Mouse (Mus musculus) embryonic facial prominence, embryonic 13.5 days (tissue): ENCODE data around the gene Tenm3. TPM values are rescaled to one million over a fixed set of nuclear protein-coding genes. Genes with fewer than 3 reads are reported as not detected.
A peak's percentile ranks its signal among the peaks of the same experiment; 100 is the strongest.

Experiments used
- ATAC-seq: fragments of 200-750 bp; cut with Nextera tagmentation; 2 replicates; pipeline ENCODE4 v1.8.0; 2017; ENCODE audit warnings: low read depth; ENCODE audit not compliant: insufficient number of reproducible peaks, insufficient read depth, low FRiP score, low TSS enrichment
- H3K27ac ChIP-seq: fragments of 300-500 bp; sonication (generic); 2 replicates; pipeline ENCODE4 v1.5.1; 2015; ENCODE audit warnings: moderate library complexity, mild to moderate bottlenecking, inconsistent platforms
- H3K27me3 ChIP-seq: fragments of 300-500 bp; sonication (generic); 2 replicates; pipeline ENCODE4 v1.6.1; 2015; ENCODE audit warnings: mild to moderate bottlenecking, inconsistent platforms
- H3K36me3 ChIP-seq: fragments of 300-500 bp; sonication (generic); 2 replicates; pipeline ENCODE4 v1.6.1; 2015; ENCODE audit warnings: mild to moderate bottlenecking, inconsistent platforms
- H3K4me1 ChIP-seq: fragments of 300-500 bp; sonication (generic); 2 replicates; pipeline ENCODE4 v1.6.1; 2015; ENCODE audit warnings: inconsistent platforms
- H3K4me2 ChIP-seq: fragments of 300-500 bp; sonication (generic); 2 replicates; pipeline ENCODE4 v1.6.1; 2015; ENCODE audit warnings: moderate library complexity, mild to moderate bottlenecking, inconsistent platforms
- H3K4me3 ChIP-seq: fragments of 300-500 bp; sonication (generic); 2 replicates; pipeline ENCODE4 v1.5.1; 2015; ENCODE audit warnings: mild to moderate bottlenecking, inconsistent platforms
- H3K9ac ChIP-seq: fragments of 300-500 bp; sonication (generic); 2 replicates; pipeline ENCODE4 v1.6.1; 2015; ENCODE audit warnings: mild to moderate bottlenecking, inconsistent platforms
- H3K9me3 ChIP-seq: fragments of 300-500 bp; sonication (generic); 2 replicates; pipeline ENCODE4 v1.6.1; 2016; ENCODE audit warnings: inconsistent platforms
- WGBS: fragments of 180-500 bp; shearing (Covaris S2); methylation state at CpG from one replicate; pipeline ENCODE4 v1.1.7; 2015; ENCODE audit warnings: mixed read lengths; 5-methylcytosine and 5-hydroxymethylcytosine counted together
- polyA plus RNA-seq: library from polyadenylated mRNA; unstranded; fragments of >200 nt; fragmentation: Nextera tagmentation; extraction: Ambion mirVana; gene quantifications from 2 replicates; pipeline ENCODE4 v1.2.1, GENCODE M21; 2015

The Tenm3 gene
- polyA plus RNA-seq, 1 experiment from 2014 or later, result 53.7 TPM

DNA sequence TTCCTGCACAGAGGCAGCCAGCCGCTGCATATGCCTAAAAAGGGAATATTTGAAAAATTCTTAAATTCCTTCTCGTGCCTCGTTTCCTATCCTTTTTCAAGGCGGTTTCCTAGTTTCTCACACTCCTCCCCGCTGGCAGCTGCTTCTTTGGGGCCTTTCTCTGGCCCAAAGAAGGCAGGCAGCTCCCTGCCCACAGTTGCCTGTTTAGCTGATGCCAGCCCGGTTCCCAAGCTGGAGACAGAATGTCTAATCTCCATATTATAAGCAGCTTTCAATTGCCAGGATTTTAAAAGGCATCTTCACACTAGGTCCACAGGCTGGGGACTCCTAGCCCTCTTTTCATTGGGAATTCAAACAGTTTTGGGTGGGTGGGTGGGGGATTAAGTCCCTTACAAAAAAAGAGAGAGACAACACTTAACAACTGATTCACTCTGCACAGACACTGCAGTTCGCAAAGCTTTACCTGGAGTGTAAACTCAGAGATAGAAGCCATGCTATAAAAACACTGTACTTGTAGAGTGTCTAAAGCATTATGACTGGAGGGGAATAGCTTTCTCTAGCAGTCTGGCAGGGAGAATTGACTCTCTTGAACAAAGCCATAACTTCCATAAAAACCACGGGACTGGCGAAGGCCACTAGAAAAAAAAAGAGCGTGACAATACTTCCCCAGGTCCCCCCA, 275.7 kb downstream of the Tenm3 start:
- peaks cover 40% of the 10 kb centered on the region for H3K4me1 ChIP-seq
- H3K36me3 ChIP-seq, result no peaks in the 10 kb centered on the region
- WGBS, result 30% methylated on average over 10 of the region's 10 CpGs
- peak overlapping the region; percentile 78 for H3K27ac ChIP-seq
- no peak overlapping the region for H3K4me3 ChIP-seq
- H3K9ac ChIP-seq, result 0 out of 2 replicates have a peak overlapping the region, but pooled peaks have one; percentile 21
- H3K4me2 ChIP-seq, result peak overlapping the region; percentile 26
- H3K27me3 ChIP-seq, result no peaks in the 10 kb centered on the region
- no peak for ATAC-seq
- H3K9me3 ChIP-seq, result no peaks in the 10 kb centered on the region

DNA sequence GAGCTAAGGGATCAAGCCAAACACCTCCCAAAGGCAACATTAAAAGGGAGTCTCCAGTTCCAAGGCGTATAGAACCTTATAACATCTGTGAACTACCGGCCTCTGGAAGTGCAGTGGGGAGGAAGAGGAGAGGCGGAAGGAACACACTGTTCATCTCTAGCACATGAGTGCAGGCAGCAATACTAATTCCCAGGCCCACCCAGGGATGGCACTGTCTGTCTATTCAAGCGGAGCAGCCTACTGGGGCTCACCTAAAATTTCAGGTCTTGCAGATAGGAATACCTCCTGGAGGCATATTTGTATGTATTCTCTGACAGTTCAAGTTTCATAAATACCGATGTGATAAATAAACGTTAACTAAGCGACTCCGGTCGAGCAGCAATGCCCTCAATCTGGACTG, 283.5 kb downstream of the Tenm3 start:
- Histone ChIP-seq H3K4me3 (no peak overlapping the region), H3K4me1 (0 out of 2 replicates have a peak, but pooled peaks cover 4% of the 10 kb centered on the region), H3K36me3 (no peaks in the 10 kb centered on the region), H3K27ac (no peak overlapping the region), H3K27me3 (no peaks in the 10 kb centered on the region), H3K9ac (no peak overlapping the region), H3K4me2 (no peak overlapping the region), H3K9me3 (no peaks in the 10 kb centered on the region)
- ATAC-seq, result no peak
- 61% methylated on average over 9 of the region's 9 CpGs for WGBS

DNA sequence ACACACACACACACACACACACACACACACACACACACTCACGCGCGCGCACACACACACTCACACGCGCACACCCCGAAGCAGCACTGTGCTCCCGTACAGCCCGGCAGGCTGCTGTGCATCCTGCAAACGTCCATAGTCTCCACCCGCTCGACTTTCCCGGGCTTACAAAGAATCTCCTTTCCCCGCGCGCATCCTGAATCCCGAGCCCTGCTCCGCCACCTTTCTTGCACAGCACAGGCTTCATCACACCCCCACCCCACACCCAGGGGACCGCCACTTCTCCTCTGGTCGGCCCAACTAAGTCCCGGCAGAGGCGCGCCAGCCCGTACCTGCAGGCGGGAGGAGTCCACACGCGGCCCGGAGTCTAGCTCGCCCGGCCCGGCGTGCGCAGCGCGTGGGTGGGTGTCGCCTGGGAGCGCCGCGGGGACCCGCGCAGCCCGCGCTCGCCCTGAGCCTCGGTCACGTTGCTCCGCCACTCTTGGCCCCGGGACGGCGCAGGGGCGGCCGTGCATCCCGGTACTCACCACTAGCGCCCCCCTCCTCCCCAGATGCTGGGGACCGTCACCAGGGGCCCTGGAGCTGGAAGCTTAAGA, 288.1 kb downstream of the Tenm3 start:
- Histone ChIP-seq H3K4me3 (peak overlapping the region; percentile 79), H3K4me2 (peak overlapping the region; percentile 77), H3K27me3 (no peaks in the 10 kb centered on the region), H3K4me1 (peaks cover 10% of the 10 kb centered on the region), H3K36me3 (no peaks in the 10 kb centered on the region), H3K9me3 (no peaks in the 10 kb centered on the region), H3K9ac (peak overlapping the region; percentile 92), H3K27ac (peak overlapping the region; percentile 99)
- under 1% methylated on average over 52 of the region's 55 CpGs for WGBS
- peak; percentile 77 for ATAC-seq

DNA sequence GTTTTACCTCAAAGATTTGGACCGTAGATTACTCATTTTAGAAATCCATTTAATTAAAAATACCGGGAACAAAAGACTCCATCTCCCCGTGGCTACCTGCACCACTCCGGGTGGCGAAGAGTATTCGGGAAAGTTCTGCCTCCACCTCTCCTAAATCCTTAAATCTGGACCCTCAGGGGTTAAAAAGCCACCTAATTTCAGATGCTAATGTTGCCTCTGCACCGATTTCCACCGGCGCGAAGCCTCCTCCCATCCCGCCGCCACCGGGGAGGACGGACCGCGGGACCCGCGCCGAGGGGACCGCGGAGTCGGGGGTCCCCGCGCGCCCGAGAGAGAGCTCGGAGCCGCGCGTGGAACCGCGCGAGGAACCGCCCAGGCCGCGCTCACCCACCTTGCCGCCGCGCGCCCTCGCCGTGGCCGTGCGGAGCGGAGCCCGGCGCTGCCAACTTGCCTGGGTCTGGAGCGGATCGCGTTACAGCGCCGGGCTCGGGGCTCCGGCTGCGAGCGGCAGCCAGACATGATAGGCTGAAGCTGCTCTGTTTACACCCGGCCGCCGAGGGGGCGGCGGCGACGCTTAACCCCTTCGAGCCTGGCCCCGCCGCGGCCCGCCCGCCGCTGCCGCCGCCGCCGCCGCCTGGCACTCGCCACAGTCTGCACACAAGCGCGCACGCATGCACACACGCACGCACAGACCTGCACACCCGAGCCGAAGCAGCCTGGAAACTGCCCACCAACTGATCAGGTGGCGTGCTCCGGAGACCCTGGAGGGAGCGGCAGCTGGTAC, 288.8 kb downstream of the Tenm3 start:
- H3K9me3 ChIP-seq, result no peaks in the 10 kb centered on the region
- H3K4me2 ChIP-seq, result peak overlapping the region; percentile 77
- H3K4me1 ChIP-seq, result peaks cover 17% of the 10 kb centered on the region
- peak; percentile 95 for ATAC-seq
- peak overlapping the region; percentile 92 for H3K9ac ChIP-seq
- WGBS, result under 1% methylated on average over 62 of the region's 86 CpGs
- H3K36me3 ChIP-seq, result no peaks in the 10 kb centered on the region
- no peaks in the 10 kb centered on the region for H3K27me3 ChIP-seq
- peak overlapping the region; percentile 79 for H3K4me3 ChIP-seq
- peak overlapping the region; percentile 99 for H3K27ac ChIP-seq

DNA sequence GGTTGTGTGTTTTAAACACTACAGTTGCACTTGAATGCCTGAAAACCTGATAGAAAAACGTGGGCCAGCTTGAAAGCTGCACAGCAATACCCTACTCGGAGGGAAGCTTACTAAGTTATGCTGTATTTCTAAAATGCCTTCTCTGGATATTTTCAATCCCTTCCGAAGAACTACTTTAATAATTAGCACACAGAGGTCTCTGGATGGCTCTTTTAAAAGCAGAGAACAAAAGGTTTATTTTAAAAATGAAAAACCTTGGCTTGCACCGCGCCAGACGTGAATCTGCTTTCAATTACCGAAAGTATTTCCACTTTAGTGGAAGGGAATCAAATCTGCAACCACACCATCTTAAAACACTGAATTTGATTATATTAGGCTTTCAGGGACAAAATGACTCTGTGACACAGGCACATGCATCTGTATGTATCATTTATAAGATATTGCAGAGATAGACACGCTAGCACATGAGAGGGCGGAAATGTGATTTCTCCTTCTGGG, 289.9 kb downstream of the Tenm3 start:
- Histone ChIP-seq H3K4me2 (peak overlapping the region; percentile 77), H3K27ac (peak overlapping the region; percentile 99)
- ATAC-seq, result no peak

DNA sequence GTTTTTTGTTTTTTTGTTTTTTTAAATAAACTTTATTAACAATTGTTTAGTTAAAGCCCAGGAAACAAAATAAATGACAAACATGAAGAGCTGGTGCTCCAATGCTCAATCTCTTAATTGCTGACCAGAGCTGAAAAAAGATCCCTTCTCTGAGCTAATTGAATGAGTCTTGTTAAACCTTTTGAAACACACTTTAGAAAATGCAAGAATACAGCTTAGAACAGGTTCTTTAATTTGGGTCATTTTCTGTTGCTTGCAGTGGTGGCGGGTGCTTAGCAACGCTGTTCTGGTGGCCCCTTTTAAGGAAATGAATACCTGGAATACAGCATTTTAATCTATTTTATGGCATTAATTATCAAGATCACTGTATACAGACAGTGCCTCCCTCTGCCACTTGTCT, 291.4 kb downstream of the Tenm3 start:
- WGBS, result 22% methylated on average over 2 of the region's 2 CpGs
- Histone ChIP-seq H3K36me3 (peaks cover 3% of the 10 kb centered on the region; the same call in 1 of the 2 replicates), H3K9me3 (no peaks in the 10 kb centered on the region), H3K27me3 (no peaks in the 10 kb centered on the region), H3K27ac (no peak overlapping the region), H3K4me3 (no peak overlapping the region), H3K9ac (no peak overlapping the region), H3K4me1 (peaks cover 24% of the 10 kb centered on the region), H3K4me2 (peak overlapping the region; percentile 77)
- no peak for ATAC-seq

More for the DNA sequence above, 289.9 kb downstream of the Tenm3 start:
- H3K9me3 ChIP-seq, result no peaks in the 10 kb centered on the region
- no peaks in the 10 kb centered on the region for H3K36me3 ChIP-seq
- no peaks in the 10 kb centered on the region for H3K27me3 ChIP-seq
- peaks cover 23% of the 10 kb centered on the region for H3K4me1 ChIP-seq
- H3K9ac ChIP-seq, result peak overlapping the region; percentile 92
- peak overlapping the region; percentile 79 for H3K4me3 ChIP-seq
- under 1% methylated on average over 9 of the region's 9 CpGs for WGBS

DNA sequence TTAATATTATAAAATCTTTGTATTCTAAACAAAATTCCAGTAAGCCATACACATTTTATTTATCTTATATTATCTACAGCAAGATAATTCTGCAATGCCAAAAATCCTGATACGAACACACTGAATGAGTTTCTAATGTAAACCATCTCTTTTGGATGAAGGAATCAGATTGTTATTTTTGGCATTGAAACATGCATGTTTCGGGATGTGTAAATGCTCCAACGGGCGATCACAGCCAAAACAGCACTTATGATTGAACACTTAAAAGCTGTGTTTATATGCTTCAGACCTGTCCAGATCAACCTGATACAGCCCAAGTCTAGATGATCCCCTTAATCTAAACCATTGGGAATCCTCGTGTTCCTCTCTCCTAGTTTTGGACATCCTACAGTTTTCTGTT, 292.4 kb downstream of the Tenm3 start:
- peaks cover 3% of the 10 kb centered on the region; the same call in 1 of the 2 replicates for H3K36me3 ChIP-seq
- peaks cover 24% of the 10 kb centered on the region for H3K4me1 ChIP-seq
- peak overlapping the region; percentile 55; the same call in 1 of the 2 replicates for H3K27ac ChIP-seq
- peak overlapping the region; percentile 37 for H3K4me2 ChIP-seq
- no peak for ATAC-seq
- H3K9me3 ChIP-seq, result no peaks in the 10 kb centered on the region
- WGBS, result 39% methylated on average over 5 of the region's 5 CpGs
- H3K4me3 ChIP-seq, result 0 out of 2 replicates have a peak overlapping the region, but pooled peaks have one; percentile 4
- H3K27me3 ChIP-seq, result no peaks in the 10 kb centered on the region
- no peak overlapping the region for H3K9ac ChIP-seq

DNA sequence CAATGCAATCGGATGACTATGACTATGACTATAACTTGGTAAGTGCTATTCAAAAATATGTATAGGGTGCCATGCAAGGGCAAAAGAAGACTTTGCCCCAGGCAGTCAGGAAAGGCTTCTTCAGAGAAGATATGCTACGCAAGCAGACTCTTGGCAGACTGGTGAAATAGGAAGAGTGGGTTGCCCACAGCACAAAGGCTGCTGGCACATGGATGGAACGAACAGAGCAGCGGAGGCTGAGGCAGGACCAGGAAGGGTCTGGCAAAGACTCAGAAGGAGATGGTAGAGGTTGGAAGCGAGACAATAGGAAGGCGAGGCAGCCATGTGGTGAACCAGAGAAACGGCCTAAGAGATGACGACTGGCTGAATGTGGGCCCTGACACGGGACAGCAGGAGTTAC, 294.8 kb downstream of the Tenm3 start:
- Histone ChIP-seq H3K36me3 (peaks cover 3% of the 10 kb centered on the region; the same call in 1 of the 2 replicates), H3K4me2 (no peak overlapping the region), H3K27me3 (no peaks in the 10 kb centered on the region), H3K4me3 (no peak overlapping the region), H3K4me1 (peaks cover 31% of the 10 kb centered on the region), H3K9ac (no peak overlapping the region), H3K9me3 (no peaks in the 10 kb centered on the region), H3K27ac (no peak overlapping the region)
- ATAC-seq, result no peak
- 89% methylated on average over 9 of the region's 9 CpGs for WGBS

DNA sequence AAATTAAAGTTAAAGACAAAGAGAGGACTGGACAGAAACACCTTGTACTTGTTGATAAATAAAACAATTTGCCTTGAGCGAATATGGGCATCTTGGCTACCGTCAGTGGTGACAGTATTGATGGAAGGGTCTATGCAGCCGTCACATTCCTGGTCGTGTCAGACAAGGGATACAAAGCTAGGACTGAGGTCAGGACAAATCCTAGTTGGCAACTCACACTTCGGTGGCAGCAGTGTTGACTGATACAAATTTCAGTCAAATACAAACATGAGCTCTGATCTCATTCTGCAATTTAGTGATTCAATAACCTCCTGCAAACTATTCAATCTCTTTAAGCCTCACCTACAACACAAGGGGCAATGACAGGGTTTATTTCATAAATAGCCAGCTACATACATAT, 298.1 kb downstream of the Tenm3 start:
- H3K9me3 ChIP-seq, result no peaks in the 10 kb centered on the region
- no peaks in the 10 kb centered on the region for H3K27me3 ChIP-seq
- WGBS, result 81% methylated on average over 5 of the region's 5 CpGs
- H3K36me3 ChIP-seq, result peaks cover 10% of the 10 kb centered on the region
- no peak overlapping the region for H3K4me2 ChIP-seq
- H3K27ac ChIP-seq, result no peak overlapping the region
- H3K9ac ChIP-seq, result no peak overlapping the region
- no peak overlapping the region for H3K4me3 ChIP-seq
- no peak for ATAC-seq
- peaks cover 46% of the 10 kb centered on the region for H3K4me1 ChIP-seq

DNA sequence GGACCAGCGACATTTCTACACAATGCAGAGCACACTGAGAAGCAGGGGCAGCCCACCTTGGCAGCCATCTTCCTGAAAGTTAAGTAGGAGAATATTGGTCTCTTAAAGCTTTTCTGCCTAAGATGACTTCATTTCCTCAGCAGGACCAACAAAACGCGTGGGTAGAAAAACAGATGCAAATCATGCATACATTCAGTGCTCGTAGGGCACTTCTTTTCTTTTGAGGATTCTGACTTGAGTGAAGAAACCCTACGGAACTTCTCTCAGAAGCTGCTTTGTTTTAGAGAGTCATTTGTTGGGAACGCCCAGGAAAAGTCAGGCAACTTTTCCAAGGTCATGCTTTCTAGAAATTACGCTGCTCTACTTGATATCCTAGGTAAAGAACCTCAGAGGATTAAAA, 298.9 kb downstream of the Tenm3 start:
- peaks cover 10% of the 10 kb centered on the region for H3K36me3 ChIP-seq
- no peak overlapping the region for H3K27ac ChIP-seq
- ATAC-seq, result no peak
- WGBS, result 79% methylated on average over 7 of the region's 7 CpGs
- peaks cover 46% of the 10 kb centered on the region for H3K4me1 ChIP-seq
- no peaks in the 10 kb centered on the region for H3K9me3 ChIP-seq
- H3K27me3 ChIP-seq, result no peaks in the 10 kb centered on the region
- H3K4me2 ChIP-seq, result no peak overlapping the region
- no peak overlapping the region for H3K4me3 ChIP-seq
- no peak overlapping the region for H3K9ac ChIP-seq

DNA sequence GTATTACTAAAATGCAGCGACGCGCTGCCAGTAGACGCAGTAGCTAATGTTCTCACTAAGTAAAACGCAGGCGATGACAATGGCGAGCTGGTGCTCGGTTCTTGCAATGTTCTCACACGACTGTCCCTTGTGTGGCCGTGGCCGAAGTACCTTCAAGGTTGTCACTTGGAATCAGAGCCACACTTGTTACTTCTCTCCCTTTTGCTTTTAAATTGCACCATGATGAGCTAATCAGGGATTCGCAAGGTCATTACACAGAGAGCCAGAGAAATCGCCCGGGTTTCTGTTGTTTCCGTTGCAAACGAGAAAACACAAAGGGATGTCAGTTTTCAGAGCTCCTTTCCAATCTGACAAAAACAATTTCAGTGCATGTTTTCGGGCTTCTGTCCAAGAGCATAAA, 301.6 kb downstream of the Tenm3 start:
- Histone ChIP-seq H3K4me2 (no peak overlapping the region), H3K27me3 (no peaks in the 10 kb centered on the region), H3K36me3 (peaks cover 7% of the 10 kb centered on the region), H3K9me3 (no peaks in the 10 kb centered on the region), H3K4me3 (no peak overlapping the region), H3K9ac (no peak overlapping the region), H3K4me1 (peaks cover 46% of the 10 kb centered on the region), H3K27ac (no peak overlapping the region)
- ATAC-seq, result no peak
- WGBS, result 78% methylated on average over 17 of the region's 17 CpGs
